Mouse (Mus musculus) kidney, adult 2 months (tissue): Measurements from ENCODE around the gene Celf2.

ENCODE experiments used
- CTCF ChIP-seq: fragments of 200-500 bp; conservative IDR thresholded peaks from 2 replicates; pipeline ENCODE4 v1.5.1; 2011; ENCODE audit warnings: low read depth, mild to moderate bottlenecking, control low read depth, low read length, moderate library complexity, mixed read lengths; ENCODE audit not compliant: insufficient read depth, insufficient read length
- POLR2A ChIP-seq: fragments of 200-500 bp; IDR thresholded peaks from one replicate; pipeline ENCODE4 v1.6.1; 2011; ENCODE audit warnings: low read depth, low read length, control low read depth

DNA sequence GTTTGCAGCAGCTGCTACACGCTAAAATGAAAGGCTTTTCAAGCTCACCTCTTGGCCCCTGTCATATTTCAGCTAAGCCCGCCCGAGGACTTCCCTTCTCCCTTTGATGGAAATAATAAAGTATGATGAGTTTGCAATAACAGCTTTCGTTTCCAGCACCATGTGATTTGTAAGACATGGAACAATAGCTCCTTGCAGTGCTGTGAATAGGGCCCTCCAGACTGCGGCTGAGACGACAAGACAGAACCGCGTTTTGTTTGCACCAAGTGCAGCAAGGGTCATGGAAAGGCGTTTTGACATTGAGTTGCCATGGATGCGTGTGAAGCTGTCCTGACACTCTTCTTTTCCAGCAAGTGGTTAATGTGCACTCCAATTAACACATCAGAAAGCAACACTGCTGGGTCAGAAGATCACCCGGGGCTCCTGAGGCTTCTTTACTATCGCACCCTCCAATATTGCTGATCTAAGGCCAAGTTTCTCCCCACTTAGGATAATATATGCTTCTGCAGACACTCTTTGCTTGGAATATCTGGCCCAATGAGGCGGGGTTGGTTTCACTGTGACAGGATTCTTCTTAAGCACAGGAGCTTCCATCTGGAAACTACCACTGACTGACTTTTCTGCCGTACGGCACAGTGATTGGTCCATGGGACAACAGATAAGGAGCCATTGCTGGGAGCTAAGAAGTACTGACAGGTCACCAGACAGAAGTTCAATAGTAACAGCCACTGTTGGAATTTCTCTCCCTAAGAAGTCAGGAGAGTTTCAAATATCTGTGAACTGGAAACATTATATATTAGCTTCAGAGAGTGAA, 301.5 kb downstream of the Celf2 start:
- TF ChIP-seq POLR2A = no peak
- TF ChIP-seq CTCF = no peak
